Mouse (Mus musculus) cerebellum, adult 11-12 months (tissue): ENCODE results near the gene Rpl23.

Source experiments
- DNase-seq: peaks from one replicate; pipeline ENCODE4 v3.0.0; 2022

Gene Rpl23

DNA sequence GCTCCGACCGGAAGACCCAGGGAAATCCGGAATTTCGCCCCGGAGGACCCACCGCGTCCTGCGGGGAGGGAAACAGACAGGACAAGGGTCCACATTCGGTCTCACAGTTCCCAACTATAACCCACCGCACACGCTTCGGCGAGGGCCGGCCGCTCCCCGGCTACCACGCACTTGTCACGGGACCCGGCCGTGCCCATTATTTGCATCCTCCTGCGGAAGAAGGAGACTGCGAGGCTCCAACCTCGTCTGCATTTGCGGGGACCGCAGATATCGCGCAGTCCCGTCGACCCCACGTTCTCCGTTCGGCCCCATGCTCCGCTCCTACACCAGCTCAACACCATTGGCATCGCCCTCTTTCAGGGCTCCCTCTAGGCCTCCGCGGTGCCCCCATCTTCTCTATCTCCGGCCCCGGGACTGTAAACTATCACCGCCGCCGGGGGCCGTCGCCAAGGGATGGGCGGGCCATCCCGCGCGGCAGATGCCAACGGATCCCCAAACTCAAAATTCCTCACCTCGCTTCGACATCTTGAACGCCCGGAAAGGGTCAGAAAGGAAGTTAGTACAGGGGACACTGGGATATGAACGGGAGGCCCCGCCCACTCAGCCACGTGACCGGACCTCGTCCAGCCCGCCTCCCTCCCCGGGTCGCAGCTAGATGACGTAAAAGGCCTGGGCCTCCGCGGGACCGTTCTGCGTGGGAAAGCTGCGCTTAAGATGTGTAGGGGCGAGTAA lies at the start of gene Rpl23:
TSS of gene Rpl23 (minus strand) at position 606 of the 732 bp plus-strand sequence.
- peak; percentile 98 for DNase-seq

DNA sequence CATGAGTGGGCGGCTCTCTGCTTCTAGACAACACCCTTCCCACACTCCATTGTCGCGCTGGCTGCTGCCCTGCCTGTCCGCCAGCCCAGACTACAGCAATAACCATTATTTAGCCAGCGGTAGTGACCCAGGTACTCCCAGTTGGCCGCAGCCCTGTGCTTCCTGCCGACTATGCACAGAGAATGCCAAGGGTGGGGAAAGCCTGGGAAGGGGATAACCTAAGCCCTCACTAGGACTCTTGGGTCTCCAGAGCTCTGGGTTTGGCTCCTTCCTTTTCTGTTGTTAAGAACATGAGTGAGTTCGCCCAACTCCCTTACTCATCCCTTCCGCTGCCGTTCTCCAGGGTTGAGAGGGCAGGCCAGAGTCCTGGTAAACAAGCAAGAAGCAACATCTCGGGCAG lies 49.8 kb upstream of the Rpl23 start:
- no peak for DNase-seq

DNA sequence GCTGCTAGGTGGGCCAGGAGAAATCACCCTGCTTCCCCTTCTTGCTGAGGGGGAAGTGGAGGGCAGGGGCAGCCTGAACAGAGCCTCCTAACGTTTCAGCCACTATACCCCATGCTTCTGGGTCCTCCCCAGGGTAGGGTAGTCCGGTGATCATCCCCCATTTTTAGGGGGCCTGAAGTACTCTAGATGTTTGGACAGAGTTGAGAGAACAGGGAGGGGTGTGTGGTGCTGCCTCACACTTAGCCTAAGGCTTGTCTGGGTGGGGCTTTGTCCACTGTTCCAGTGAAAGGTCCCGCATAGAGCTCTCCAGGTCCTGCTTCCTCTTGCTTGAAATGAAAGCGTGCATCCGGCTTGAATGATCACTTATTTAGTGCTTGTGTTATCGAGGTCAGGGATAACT lies 48.3 kb upstream of the Rpl23 start:
- peak; percentile 5 for DNase-seq

- DNase-seq: peak; percentile 11
Observed at GRCm38 (mm10) chr11:97829913-97830476, 47.8 kb upstream of the Rpl23 start.

DNA sequence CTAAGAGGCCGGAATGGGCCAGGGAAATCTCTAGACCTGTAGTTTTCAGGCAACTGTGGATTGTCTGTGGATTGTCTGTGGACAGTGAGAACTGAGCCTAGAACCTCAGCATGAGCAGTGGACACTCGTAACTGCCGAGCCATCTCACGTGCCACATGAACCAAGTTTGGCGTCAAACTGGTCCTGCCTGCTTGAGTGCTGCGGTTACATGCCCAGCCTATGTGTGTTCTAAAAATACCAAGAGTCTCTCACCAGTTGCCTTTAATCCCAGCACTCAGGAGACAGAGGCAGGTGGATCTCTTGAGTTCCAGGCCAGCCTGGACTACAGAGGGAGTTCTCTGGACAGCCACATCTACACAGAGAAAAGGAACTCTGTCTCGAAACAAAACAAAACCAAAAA lies 47.1 kb upstream of the Rpl23 start:
- no peak for DNase-seq

- DNase-seq: peak; percentile 2
Observed at GRCm38 (mm10) chr11:97827654-97828053, 45.4 kb upstream of the Rpl23 start.

DNA sequence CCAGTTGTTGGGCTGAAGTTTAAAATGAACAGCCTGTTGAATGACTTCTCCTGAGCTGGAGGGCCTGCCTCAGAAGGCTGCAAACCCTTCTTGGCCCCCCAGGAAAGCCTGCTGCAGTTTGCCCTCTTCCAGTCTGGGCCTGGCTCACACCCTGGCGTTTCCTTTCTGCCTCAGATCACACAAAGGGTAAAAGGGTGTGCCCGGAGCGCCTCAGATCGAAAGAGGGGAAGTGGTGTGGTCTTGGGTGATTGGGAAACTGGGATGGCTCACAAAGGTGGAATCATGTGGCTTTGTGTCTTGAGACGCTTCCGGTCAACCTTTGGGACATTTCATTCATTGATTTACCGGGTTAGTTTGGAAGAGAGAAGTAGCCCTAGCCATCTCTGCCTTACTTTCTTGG lies 44.2 kb upstream of the Rpl23 start:
- DNase-seq: no peak

GRCm38 (mm10) chr11:97825971-97826370 lies 43.7 kb upstream of the Rpl23 start:
- no peak for DNase-seq

- DNase-seq: no peak
Observed at GRCm38 (mm10) chr11:97825295-97825694, 43.1 kb upstream of the Rpl23 start.

DNA sequence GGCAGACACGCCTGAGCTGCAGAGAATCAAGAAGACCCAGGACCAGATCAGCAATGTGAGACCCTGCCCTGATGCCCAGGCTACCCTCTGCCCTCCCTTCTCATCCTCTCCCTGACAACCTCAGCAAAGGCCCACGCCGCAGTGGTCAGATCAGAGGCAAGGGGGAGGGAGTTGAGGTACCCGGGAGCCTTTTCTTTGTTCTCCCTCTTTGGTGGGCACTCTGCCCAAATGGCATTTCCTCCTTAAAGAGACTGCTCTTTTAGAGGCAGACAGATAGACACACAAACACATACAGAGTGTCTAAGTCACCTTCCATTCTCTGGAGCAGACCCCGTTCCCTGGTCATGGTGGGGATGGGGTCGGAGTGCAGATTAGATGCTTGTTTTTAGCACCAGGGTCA lies 42.7 kb upstream of the Rpl23 start:
- DNase-seq: no peak

DNA sequence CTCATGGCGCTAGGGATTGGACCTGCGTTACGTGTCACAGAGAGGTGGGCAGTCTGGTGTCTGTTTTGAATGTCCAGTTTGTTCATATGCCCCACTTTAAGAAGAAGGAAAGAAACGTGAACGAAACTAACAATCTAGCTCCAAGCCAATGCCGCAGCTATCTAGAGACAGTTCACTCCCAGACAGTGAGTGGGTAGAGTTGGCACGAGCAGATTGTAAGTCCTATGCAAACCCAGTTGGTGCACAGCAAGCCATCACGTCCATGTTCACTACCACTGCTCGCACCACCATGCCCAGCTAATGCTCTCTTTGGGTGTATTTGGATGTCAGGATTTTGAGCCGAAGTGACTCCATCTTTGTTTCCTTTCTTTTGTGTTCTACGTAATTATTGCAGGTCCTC lies 41.9 kb upstream of the Rpl23 start:
- no peak for DNase-seq

- peak; percentile 83 for DNase-seq
Observed at GRCm38 (mm10) chr11:97822840-97823603, 40.8 kb upstream of the Rpl23 start.

GRCm38 (mm10) chr11:97821401-97822064 lies 39.3 kb upstream of the Rpl23 start:
- no peak for DNase-seq

DNA sequence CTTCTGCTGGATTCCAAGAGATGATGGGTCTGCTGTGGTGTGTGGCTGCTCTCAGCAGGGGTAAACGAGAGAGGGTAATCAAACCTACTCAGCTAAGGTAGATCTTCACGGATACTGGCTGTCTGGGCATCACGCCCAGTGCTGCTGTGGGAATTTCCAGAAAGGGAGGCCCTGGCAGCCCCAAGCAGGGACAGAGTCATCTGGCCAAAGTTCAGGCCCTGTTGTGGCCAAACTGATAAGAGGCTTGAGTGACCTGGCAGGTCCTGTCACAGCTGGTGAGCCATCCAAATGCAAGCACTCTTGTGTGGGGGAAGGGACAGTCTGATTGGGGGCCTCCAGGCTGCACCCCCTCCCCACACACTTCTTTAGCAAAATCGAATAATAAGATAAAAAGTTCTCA lies 38.6 kb upstream of the Rpl23 start:
- DNase-seq: peak; percentile 72

- DNase-seq: no peak
Observed at GRCm38 (mm10) chr11:97819923-97820322, 37.7 kb upstream of the Rpl23 start.

GRCm38 (mm10) chr11:97819102-97819501 lies 36.9 kb upstream of the Rpl23 start:
- DNase-seq: no peak

GRCm38 (mm10) chr11:97818571-97818970 lies 36.3 kb upstream of the Rpl23 start:
- peak; percentile 55 for DNase-seq

DNA sequence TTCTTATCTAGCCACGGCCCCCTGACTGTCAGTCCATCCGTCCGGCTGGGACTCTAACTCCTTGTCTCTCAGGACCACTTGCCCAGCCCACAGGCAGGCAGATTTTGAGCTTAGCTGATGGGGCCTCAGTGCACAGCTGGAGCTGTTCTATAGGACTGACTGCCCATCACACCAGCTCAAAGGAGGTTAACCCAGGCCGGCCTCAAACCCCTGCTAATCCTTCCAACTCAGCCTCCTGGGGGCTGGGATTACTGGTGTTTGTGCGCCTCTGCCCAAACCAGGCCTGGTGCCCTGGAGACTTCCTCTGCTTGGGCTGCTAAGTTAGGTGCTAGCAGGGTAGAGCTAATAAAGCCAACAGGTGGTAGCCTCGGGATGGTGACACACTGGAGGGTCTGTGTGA lies 35.8 kb upstream of the Rpl23 start:
- DNase-seq: no peak

DNA sequence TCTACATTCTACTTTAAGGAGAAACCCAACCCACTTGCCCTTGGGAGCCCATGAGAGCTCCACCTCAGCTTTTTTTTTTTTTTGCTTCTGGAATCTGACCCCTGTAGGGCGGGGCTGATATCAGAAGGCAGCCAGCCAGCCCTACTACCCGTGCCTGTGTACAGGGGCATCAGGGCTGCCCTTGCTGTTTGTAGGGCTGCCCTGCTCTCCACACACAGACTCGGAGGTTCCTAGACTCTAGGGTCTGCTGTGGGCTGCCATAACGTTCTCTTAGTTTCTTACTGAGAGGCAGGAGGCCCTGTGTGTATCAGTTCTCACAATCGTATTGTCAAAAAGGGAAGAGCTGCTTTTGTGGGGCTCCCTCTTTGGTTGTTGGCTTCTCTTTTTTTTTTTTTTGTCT lies 35.1 kb upstream of the Rpl23 start:
- DNase-seq: no peak

- no peak for DNase-seq
Observed at GRCm38 (mm10) chr11:97816916-97817315, 34.7 kb upstream of the Rpl23 start.

- DNase-seq: no peak
Observed at GRCm38 (mm10) chr11:97816176-97816575, 33.9 kb upstream of the Rpl23 start.

DNA sequence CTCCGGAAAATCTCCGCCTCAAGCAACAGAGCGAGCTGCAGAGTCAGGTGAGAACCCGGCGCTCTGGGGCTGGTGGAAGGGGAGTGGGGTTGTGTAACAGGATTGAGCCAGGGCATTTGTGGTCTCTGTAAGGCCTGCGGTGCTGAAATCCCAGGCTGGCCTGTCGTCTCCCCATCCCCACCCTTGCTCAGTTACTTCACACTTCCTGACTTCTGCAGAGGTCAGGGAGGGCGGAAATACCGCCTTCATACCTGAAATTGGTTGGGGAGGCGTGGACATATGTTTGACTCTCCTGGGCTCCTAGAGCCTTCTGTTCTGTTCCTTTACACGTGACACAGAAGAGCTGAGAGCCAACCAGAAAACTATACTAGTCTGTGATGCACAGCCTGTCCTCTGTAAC lies 33.5 kb upstream of the Rpl23 start:
- DNase-seq: no peak

GRCm38 (mm10) chr11:97813746-97814515 lies 31.7 kb upstream of the Rpl23 start:
- DNase-seq: no peak
